Mouse (Mus musculus): Measurements from ENCODE around the gene Pls3.
A peak's percentile ranks its signal among the peaks of the same experiment; 100 is the strongest.
"Not testable (repeated sequence)": the region's sequence is repeated elsewhere in the genome, so short reads cannot be mapped to it uniquely, and the experiment has no call there.

Pls3 gene

GRCm38 (mm10) chrX:75777461-75777860 is 97.5 kb downstream of the Pls3 start:
- no peak for DNase-seq (ENCODE audit: low spot score)

- DNase-seq (ENCODE audit: low spot score) = no peak
Observed at GRCm38 (mm10) chrX:75764794-75765328, 110.1 kb downstream of the Pls3 start.

GRCm38 (mm10) chrX:75764135-75764793 is 110.7 kb downstream of the Pls3 start:
- no peak for DNase-seq (ENCODE audit: low spot score)

GRCm38 (mm10) chrX:75759461-75759860 is 115.5 kb downstream of the Pls3 start:
- not testable (repeated sequence) for DNase-seq (ENCODE audit: low spot score)

- peak; percentile 56 for DNase-seq (ENCODE audit: low spot score)
Observed at GRCm38 (mm10) chrX:75759036-75759435, 115.9 kb downstream of the Pls3 start.

- DNase-seq (ENCODE audit: low spot score) = peak; percentile 42
Observed at GRCm38 (mm10) chrX:75757966-75758365, 117.0 kb downstream of the Pls3 start.

GRCm38 (mm10) chrX:75754531-75754930 is 120.5 kb downstream of the Pls3 start:
- not testable (repeated sequence) for DNase-seq (ENCODE audit: low spot score)

- DNase-seq (ENCODE audit: low spot score) = peak; percentile 96
Observed at GRCm38 (mm10) chrX:75750126-75750725, 124.8 kb downstream of the Pls3 start.

- DNase-seq (ENCODE audit: low spot score) = not testable (repeated sequence)
Observed at GRCm38 (mm10) chrX:75749312-75749711, 125.7 kb downstream of the Pls3 start.

- DNase-seq (ENCODE audit: low spot score) = peak; percentile 94
Observed at GRCm38 (mm10) chrX:75744466-75744865, 130.5 kb downstream of the Pls3 start.

GRCm38 (mm10) chrX:75739464-75739863 is 135.5 kb downstream of the Pls3 start:
- not testable (repeated sequence) for DNase-seq (ENCODE audit: low spot score)
